18 mouse cellular contexts compared by ENCODE assay signal in the genomic region with DNA sequence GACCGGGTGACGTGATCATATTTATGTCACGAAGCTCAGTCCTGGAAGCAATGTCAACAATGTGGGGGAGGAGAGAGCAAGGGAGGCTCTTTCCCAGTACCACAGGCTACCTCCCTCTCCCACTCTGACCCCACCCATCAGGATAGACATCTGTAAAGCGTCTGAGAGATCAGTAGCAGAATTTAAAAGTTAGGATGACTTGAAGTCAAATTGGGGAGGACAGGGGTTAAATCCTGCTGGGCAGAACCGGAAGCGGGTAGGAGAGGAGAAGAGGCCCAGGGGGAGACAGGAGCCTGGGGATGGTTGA. TPM values are rescaled to one million over a fixed set of nuclear protein-coding genes. Genes with fewer than 3 reads are reported as not detected.
DNase-seq lines count a peak whose midpoint lies in the region; ATAC-seq and TF ChIP-seq lines count a peak whose summit lies in the region.
"Had no signal": no experiment of that assay in that cellular context is flagged by ENCODE, and none has a peak within 500 bp of the region (broad histone marks: within the 10 kb centered on the region; RNA-seq: fewer than 3 reads in every experiment).

No protein-coding gene starts in this region.

- no peaks in the 10 kb centered on the region for H3K36me3 ChIP-seq in forebrain, embryonic 10.5 days (replicated peaks)
- no peaks in the 10 kb centered on the region for H3K36me3 ChIP-seq in forebrain, embryonic 16.5 days (ENCODE audit: control insufficient read depth, insufficient read depth)
- H3K36me3 ChIP-seq in heart, postnatal 0 days (replicated peaks; ENCODE audit: control insufficient read depth, insufficient read depth, low read length) = peaks cover 7% of the 10 kb centered on the region; the same call in 1 of the 2 replicates
- no peaks in the 10 kb centered on the region for H3K36me3 ChIP-seq in midbrain, embryonic 10.5 days
- H3K36me3 ChIP-seq in midbrain, embryonic 13.5 days = no peaks in the 10 kb centered on the region
- H3K36me3 ChIP-seq in intestine, embryonic 16.5 days (ENCODE audit: control insufficient read depth, insufficient read depth, low read length) = no peaks in the 10 kb centered on the region
- H3K36me3 ChIP-seq in hindbrain, embryonic 12.5 days = no peaks in the 10 kb centered on the region
- H3K36me3 ChIP-seq: embryonic facial prominence, embryonic 12.5 days; limb, embryonic 13.5 days; neural tube, embryonic 13.5 days had no signal

- peak overlapping the region; percentile 70 for H3K27ac ChIP-seq in forebrain, embryonic 10.5 days
- H3K27ac ChIP-seq in forebrain, embryonic 16.5 days (ENCODE audit: low read length) = no peak overlapping the region
- peak overlapping the region; percentile 54 for H3K27ac ChIP-seq in heart, postnatal 0 days (ENCODE audit: low read depth)
- H3K27ac ChIP-seq in midbrain, embryonic 10.5 days (replicated peaks) = peak overlapping the region; percentile 46; the same call in 1 of the 2 replicates
- H3K27ac ChIP-seq in midbrain, embryonic 13.5 days = no peak overlapping the region
- no peak overlapping the region for H3K27ac ChIP-seq in intestine, embryonic 16.5 days (ENCODE audit: low read length)
- H3K27ac ChIP-seq in hindbrain, embryonic 12.5 days = no peak overlapping the region
- H3K27ac ChIP-seq: embryonic facial prominence, embryonic 12.5 days; limb, embryonic 13.5 days; neural tube, embryonic 13.5 days had no signal

- peaks cover 45% of the 10 kb centered on the region for H3K4me1 ChIP-seq in forebrain, embryonic 10.5 days
- no peaks in the 10 kb centered on the region for H3K4me1 ChIP-seq in forebrain, embryonic 16.5 days (replicated peaks; ENCODE audit: control insufficient read depth, insufficient read depth, low read length)
- peaks cover 65% of the 10 kb centered on the region for H3K4me1 ChIP-seq in heart, postnatal 0 days (ENCODE audit: control insufficient read depth, insufficient read depth)
- peaks cover 36% of the 10 kb centered on the region for H3K4me1 ChIP-seq in midbrain, embryonic 10.5 days
- peaks cover 12% of the 10 kb centered on the region for H3K4me1 ChIP-seq in midbrain, embryonic 13.5 days (replicated peaks)
- peaks cover 23% of the 10 kb centered on the region for H3K4me1 ChIP-seq in intestine, embryonic 16.5 days (ENCODE audit: control insufficient read depth, insufficient read depth, low read length)
- H3K4me1 ChIP-seq in hindbrain, embryonic 12.5 days = peaks cover 18% of the 10 kb centered on the region
- H3K4me1 ChIP-seq: embryonic facial prominence, embryonic 12.5 days; limb, embryonic 13.5 days had no signal

- ATAC-seq in forebrain, embryonic 16.5 days = no peak
- ATAC-seq in heart, postnatal 0 days (ENCODE audit: insufficient read depth, low read depth) = no peak
- ATAC-seq in midbrain, embryonic 13.5 days = no peak
- ATAC-seq in intestine, embryonic 16.5 days = no peak
- ATAC-seq in hindbrain, embryonic 12.5 days (ENCODE audit: low FRiP score) = no peak

- H3K9me3 ChIP-seq in forebrain, embryonic 10.5 days = no peaks in the 10 kb centered on the region
- H3K9me3 ChIP-seq in forebrain, embryonic 16.5 days (ENCODE audit: control insufficient read depth, low read length) = no peaks in the 10 kb centered on the region
- no peaks in the 10 kb centered on the region for H3K9me3 ChIP-seq in heart, postnatal 0 days (replicated peaks; ENCODE audit: control insufficient read depth, low read length)
- H3K9me3 ChIP-seq in midbrain, embryonic 10.5 days (replicated peaks) = no peaks in the 10 kb centered on the region
- H3K9me3 ChIP-seq in midbrain, embryonic 13.5 days = no peaks in the 10 kb centered on the region
- H3K9me3 ChIP-seq in intestine, embryonic 16.5 days (ENCODE audit: control insufficient read depth, low read length) = no peaks in the 10 kb centered on the region
- no peaks in the 10 kb centered on the region for H3K9me3 ChIP-seq in hindbrain, embryonic 12.5 days (replicated peaks)
- H3K9me3 ChIP-seq: embryonic facial prominence, embryonic 12.5 days; limb, embryonic 13.5 days; neural tube, embryonic 13.5 days had no signal

- H3K4me3 ChIP-seq in forebrain, embryonic 10.5 days = no peak overlapping the region
- no peak overlapping the region for H3K4me3 ChIP-seq in forebrain, embryonic 16.5 days (replicated peaks; ENCODE audit: low read length)
- H3K4me3 ChIP-seq in heart, postnatal 0 days (ENCODE audit: low read depth, low read length) = no peak overlapping the region
- no peak overlapping the region for H3K4me3 ChIP-seq in midbrain, embryonic 10.5 days
- no peak overlapping the region for H3K4me3 ChIP-seq in midbrain, embryonic 13.5 days (replicated peaks)
- H3K4me3 ChIP-seq in intestine, embryonic 16.5 days (ENCODE audit: low read length) = no peak overlapping the region
- H3K4me3 ChIP-seq in hindbrain, embryonic 12.5 days = no peak overlapping the region
- H3K4me3 ChIP-seq: embryonic facial prominence, embryonic 12.5 days; limb, embryonic 13.5 days; neural tube, embryonic 13.5 days had no signal

- TF ChIP-seq EP300 in heart, postnatal 0 days (IDR thresholded peaks at IDR 0.05; ENCODE audit: low read depth) = no peak

- WGBS in forebrain, embryonic 10.5 days = 85% methylated on average over 6 of the region's 6 CpGs
- 82% methylated on average over 6 of the region's 6 CpGs for WGBS in forebrain, embryonic 16.5 days
- 42% methylated on average over 6 of the region's 6 CpGs for WGBS in heart, postnatal 0 days
- 82% methylated on average over 6 of the region's 6 CpGs for WGBS in midbrain, embryonic 10.5 days
- WGBS in midbrain, embryonic 13.5 days = 82% methylated on average over 6 of the region's 6 CpGs
- 51% methylated on average over 6 of the region's 6 CpGs for WGBS in intestine, embryonic 16.5 days
- WGBS in hindbrain, embryonic 12.5 days = 76% methylated on average over 6 of the region's 6 CpGs

- no peak overlapping the region for H3K4me2 ChIP-seq in forebrain, embryonic 16.5 days (ENCODE audit: low read length)
- H3K4me2 ChIP-seq in heart, postnatal 0 days (ENCODE audit: low read depth, low read length) = no peak overlapping the region
- H3K4me2 ChIP-seq in midbrain, embryonic 13.5 days (replicated peaks) = no peak overlapping the region
- no peak overlapping the region for H3K4me2 ChIP-seq in intestine, embryonic 16.5 days (ENCODE audit: low read depth, low read length)
- H3K4me2 ChIP-seq in hindbrain, embryonic 12.5 days (replicated peaks) = no peak overlapping the region
- H3K4me2 ChIP-seq: embryonic facial prominence, embryonic 12.5 days; limb, embryonic 13.5 days; neural tube, embryonic 13.5 days had no signal

- H3K27me3 ChIP-seq in forebrain, embryonic 10.5 days (ENCODE audit: poor library complexity, severe bottlenecking) = no peaks in the 10 kb centered on the region; the same call in 1 of the 2 replicates
- no peaks in the 10 kb centered on the region for H3K27me3 ChIP-seq in forebrain, embryonic 16.5 days (replicated peaks; ENCODE audit: control insufficient read depth, insufficient read depth, low read length)
- H3K27me3 ChIP-seq in heart, postnatal 0 days (ENCODE audit: control insufficient read depth, insufficient read depth, low read length) = no peaks in the 10 kb centered on the region
- no peaks in the 10 kb centered on the region for H3K27me3 ChIP-seq in midbrain, embryonic 10.5 days (ENCODE audit: low read depth, poor library complexity, severe bottlenecking)
- no peaks in the 10 kb centered on the region for H3K27me3 ChIP-seq in midbrain, embryonic 13.5 days
- no peaks in the 10 kb centered on the region for H3K27me3 ChIP-seq in intestine, embryonic 16.5 days (replicated peaks; ENCODE audit: control insufficient read depth, insufficient read depth, low read length)
- no peaks in the 10 kb centered on the region for H3K27me3 ChIP-seq in hindbrain, embryonic 12.5 days
- H3K27me3 ChIP-seq: embryonic facial prominence, embryonic 12.5 days; limb, embryonic 13.5 days; neural tube, embryonic 13.5 days had no signal

- H3K9ac ChIP-seq in forebrain, embryonic 16.5 days (replicated peaks; ENCODE audit: low read depth, low read length) = no peak overlapping the region
- H3K9ac ChIP-seq in heart, postnatal 0 days (replicated peaks; ENCODE audit: low read depth, low read length) = no peak overlapping the region
- H3K9ac ChIP-seq in midbrain, embryonic 13.5 days (replicated peaks) = no peak overlapping the region
- no peak overlapping the region for H3K9ac ChIP-seq in intestine, embryonic 16.5 days (ENCODE audit: low read depth, low read length)
- H3K9ac ChIP-seq in hindbrain, embryonic 12.5 days = no peak overlapping the region
- H3K9ac ChIP-seq: embryonic facial prominence, embryonic 12.5 days; limb, embryonic 13.5 days; neural tube, embryonic 13.5 days had no signal

- TF ChIP-seq CTCF in heart, postnatal 0 days (IDR thresholded peaks at IDR 0.05; ENCODE audit: low read depth) = no peak

- DNase-seq in forebrain, embryonic 10.5 days (ENCODE audit: extremely low spot score, low spot score) = no peak
- no peak for DNase-seq in heart, postnatal 0 days (ENCODE audit: low spot score)
- no peak for DNase-seq in heart, adult 18-20 months
- no peak for DNase-seq in midbrain, embryonic 10.5 days (ENCODE audit: low spot score)
- DNase-seq: adrenal gland, adult 8-10 months; cerebellum, adult 18-20 months; gastrocnemius, postnatal 14 days; heart, postnatal 4 days; lung, postnatal 10 days; spleen, adult 18-20 months; thymus, adult 18-20 months had no signal

RNA-seq across cellular contexts. Expression of a gene that starts 17.0 kb away (rescaled TPM):
- polyA plus RNA-seq in forebrain, embryonic 10.5 days (2016; fragmentation: Nextera tagmentation; extraction: Ambion mirVana) = 1.4 and 2.3 TPM in 2 replicates
- 2.4 and 3.3 TPM in 2 replicates for polyA plus RNA-seq in forebrain, embryonic 16.5 days (2015; fragmentation: Nextera tagmentation; extraction: Ambion mirVana)
- total RNA-seq in heart, postnatal 0 days (2014; rRNA removed; ENCODE audit: low replicate concordance) = 35.0 and 39.8 TPM in 2 replicates
- 17.5 and 23.4 TPM in 2 replicates for polyA plus RNA-seq in heart, postnatal 0 days (2015; fragmentation: Nextera tagmentation; extraction: Ambion mirVana)
- 100 to 1,000 TPM; 127 to 149 TPM for total RNA-seq in heart, adult 18-20 months (2021)
- 2.2 and 3.5 TPM in 2 replicates for polyA plus RNA-seq in midbrain, embryonic 10.5 days (2016; fragmentation: Nextera tagmentation; extraction: Ambion mirVana)
- polyA plus RNA-seq in midbrain, embryonic 13.5 days (2015; fragmentation: Nextera tagmentation; extraction: Ambion mirVana) = 3.3 and 3.6 TPM in 2 replicates
- 6.4 and 7.1 TPM in 2 replicates for polyA plus RNA-seq in intestine, embryonic 16.5 days (2015; fragmentation: Nextera tagmentation; extraction: Ambion mirVana)
- 3.6 TPM in 2 replicates for polyA plus RNA-seq in hindbrain, embryonic 12.5 days (2016; fragmentation: Nextera tagmentation; extraction: Ambion mirVana)

Comparison
In these comparisons a context has a peak if more than half of its experiments do, and no peak if none do; other contexts are left out.
1. H3K27ac ChIP-seq: peak in forebrain, embryonic 10.5 days (single experiment), heart, postnatal 0 days (single experiment) and midbrain, embryonic 10.5 days (single experiment); none in forebrain, embryonic 16.5 days (single experiment), midbrain, embryonic 13.5 days (single experiment), intestine, embryonic 16.5 days (single experiment) and hindbrain, embryonic 12.5 days (single experiment).